Mouse (Mus musculus): ENCODE measurements around the gene Limch1. TPM values are rescaled to one million over a fixed set of nuclear protein-coding genes. Genes with fewer than 3 reads are reported as not detected.

Gene Limch1
- polyA plus RNA-seq, 1 experiment from 2014 or later = 67.8 TPM

DNA sequence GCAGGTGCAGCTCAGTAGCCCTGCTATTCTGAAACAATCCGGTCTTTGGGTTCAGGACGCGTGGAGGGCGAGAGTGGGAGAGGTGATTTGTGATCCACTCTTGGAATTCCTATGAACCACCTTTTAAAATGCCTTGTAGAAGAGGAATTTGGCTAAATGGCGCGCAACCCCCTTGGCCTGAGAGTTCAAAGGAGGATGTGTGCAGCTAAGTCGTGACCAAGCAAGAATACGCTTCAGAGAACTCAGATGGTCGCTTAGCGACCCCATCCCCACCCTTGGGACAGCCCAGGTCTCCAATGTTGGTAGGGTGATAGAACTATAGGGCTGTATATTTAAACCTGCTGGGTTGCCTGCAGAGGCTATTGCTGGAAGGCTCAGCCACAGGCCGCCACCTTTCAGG is 1.1 kb downstream of the Limch1 start:
- Histone ChIP-seq H3K27me3 (ENCODE audit: insufficient read depth, low read length) (peaks cover 18% of the 10 kb centered on the region), H3K4me1 (ENCODE audit: insufficient read depth) (peaks cover 7% of the 10 kb centered on the region; the same call in 1 of the 2 replicates), H3K9me3 (ENCODE audit: low read depth, low read length) (no peaks in the 10 kb centered on the region), H3K4me3 (ENCODE audit: low read depth, low read length) (peak overlapping the region; percentile 66), H3K4me2 (peak overlapping the region; percentile 92), H3K9ac (peak overlapping the region; percentile 58; the same call in 1 of the 2 replicates), H3K36me3 (ENCODE audit: insufficient read depth) (no peaks in the 10 kb centered on the region), H3K27ac (ENCODE audit: low read depth) (no peak overlapping the region)
- DNase-seq (no peak), ATAC-seq (ENCODE audit: insufficient read depth) (no peak)
- 9% methylated on average over 11 of the region's 11 CpGs for WGBS
- no peak for TF ChIP-seq CTCF (IDR thresholded peaks at IDR 0.05; ENCODE audit: low read depth)

DNA sequence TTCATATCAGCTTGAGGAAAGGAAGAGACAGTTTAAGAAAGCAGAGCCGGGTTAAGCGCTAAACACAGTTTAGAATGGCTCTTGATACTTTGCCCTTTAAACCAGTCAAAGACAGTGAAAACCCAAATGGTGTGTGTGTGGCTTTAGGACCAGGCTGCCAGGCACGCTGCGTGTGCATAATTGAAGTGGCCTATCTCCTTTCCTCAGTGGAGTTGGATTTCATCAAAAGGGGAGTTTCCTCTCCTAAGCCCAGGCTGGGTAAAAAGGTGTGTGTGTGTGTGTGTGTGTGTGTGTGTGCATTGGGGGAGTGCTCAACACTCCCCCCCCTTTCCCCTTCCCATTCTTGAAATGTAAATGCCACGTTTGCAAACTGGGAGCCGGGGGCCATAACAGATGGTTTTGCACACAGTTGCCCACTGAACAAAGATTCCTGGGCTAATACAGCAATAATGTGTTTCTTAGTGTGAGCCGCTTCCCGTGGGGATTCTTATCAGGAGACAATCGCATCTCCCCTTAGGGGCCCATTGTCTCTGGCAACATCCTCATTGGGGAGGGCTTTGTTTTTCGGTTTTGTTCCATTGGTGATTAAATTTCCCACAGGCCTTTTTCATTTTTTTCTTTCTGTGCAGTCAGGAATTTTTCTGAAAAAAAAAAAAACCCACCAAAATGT is 2.3 kb downstream of the Limch1 start:
- no peak overlapping the region for H3K9ac ChIP-seq
- 22% methylated on average over 10 of the region's 10 CpGs for WGBS
- no peak for TF ChIP-seq CTCF (IDR thresholded peaks at IDR 0.05; ENCODE audit: low read depth)
- peaks cover 7% of the 10 kb centered on the region; the same call in 1 of the 2 replicates for H3K4me1 ChIP-seq (ENCODE audit: insufficient read depth)
- peak overlapping the region; percentile 92 for H3K4me2 ChIP-seq
- no peaks in the 10 kb centered on the region for H3K9me3 ChIP-seq (ENCODE audit: low read depth, low read length)
- H3K27ac ChIP-seq (ENCODE audit: low read depth) = peak overlapping the region; percentile 78; the same call in 1 of the 2 replicates
- H3K4me3 ChIP-seq (ENCODE audit: low read depth, low read length) = peak overlapping the region; percentile 66; the same call in 1 of the 2 replicates
- ATAC-seq (ENCODE audit: insufficient read depth) (no peak), DNase-seq (peak; percentile 27)
- peaks cover 18% of the 10 kb centered on the region for H3K27me3 ChIP-seq (ENCODE audit: insufficient read depth, low read length)
- no peaks in the 10 kb centered on the region for H3K36me3 ChIP-seq (ENCODE audit: insufficient read depth)

DNA sequence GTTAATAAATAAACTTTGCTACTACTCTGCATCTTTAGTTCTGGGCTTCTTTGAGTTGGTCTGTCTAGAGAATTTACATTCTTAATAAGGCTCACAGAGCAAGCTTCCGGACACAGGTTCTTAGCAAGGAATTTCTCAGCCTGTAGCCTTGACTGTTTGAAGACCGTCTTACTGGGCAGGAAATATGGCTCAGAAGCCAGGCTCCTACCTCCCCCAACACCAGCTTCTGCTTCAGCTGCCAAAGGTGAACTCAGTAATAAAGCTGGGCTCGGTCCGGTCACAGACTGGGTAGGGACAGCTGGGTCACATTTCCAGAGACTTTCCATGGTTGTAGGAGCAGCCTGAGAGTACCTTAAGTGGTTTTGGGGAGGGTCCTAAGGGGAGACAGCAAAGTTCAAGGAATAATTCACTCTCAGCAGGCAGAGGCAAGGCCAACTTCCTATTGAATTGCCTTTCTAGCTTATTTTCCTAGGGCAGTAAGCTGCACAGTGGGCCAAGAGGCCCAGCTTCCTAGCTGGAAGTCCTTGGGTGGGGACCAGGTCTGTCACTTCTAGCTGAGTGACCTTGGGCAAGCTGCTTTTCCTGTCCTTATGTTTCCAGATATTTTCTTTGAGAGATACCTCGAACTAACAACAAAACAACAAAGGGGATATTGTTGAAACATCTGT is 3.0 kb downstream of the Limch1 start:
- 33% methylated on average over 5 of the region's 5 CpGs for WGBS
- TF ChIP-seq CTCF (IDR thresholded peaks at IDR 0.05; ENCODE audit: low read depth) = no peak

DNA sequence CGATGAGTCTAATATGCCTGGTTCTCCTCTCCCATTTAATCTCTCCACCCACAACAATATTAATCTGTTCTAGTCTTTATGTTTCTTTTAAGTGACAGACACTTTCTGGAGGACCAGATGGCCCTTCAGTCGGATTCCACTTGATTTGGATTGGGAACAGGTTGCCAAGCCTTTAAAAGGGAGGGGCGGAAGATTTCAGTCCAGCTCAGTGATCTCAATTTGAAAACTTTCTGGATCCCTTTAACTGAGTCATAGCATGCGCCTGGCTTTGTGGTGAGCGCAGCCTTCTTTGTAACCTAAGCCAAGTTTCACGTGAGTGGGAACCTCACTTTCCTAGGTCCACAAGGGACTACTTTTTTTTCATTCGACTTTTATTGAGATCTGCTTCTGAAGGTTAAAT is 5.0 kb downstream of the Limch1 start:
- no peak for TF ChIP-seq CTCF (IDR thresholded peaks at IDR 0.05; ENCODE audit: low read depth)
- Histone ChIP-seq H3K4me1 (ENCODE audit: insufficient read depth) (peaks cover 7% of the 10 kb centered on the region; the same call in 1 of the 2 replicates), H3K4me3 (ENCODE audit: low read depth, low read length) (no peak overlapping the region), H3K27me3 (ENCODE audit: insufficient read depth, low read length) (peaks cover 18% of the 10 kb centered on the region), H3K4me2 (no peak overlapping the region), H3K9ac (no peak overlapping the region), H3K27ac (ENCODE audit: low read depth) (no peak overlapping the region), H3K9me3 (ENCODE audit: low read depth, low read length) (no peaks in the 10 kb centered on the region), H3K36me3 (ENCODE audit: insufficient read depth) (no peaks in the 10 kb centered on the region)
- WGBS = 77% methylated on average over 7 of the region's 7 CpGs
- DNase-seq = no peak
- no peak for ATAC-seq (ENCODE audit: insufficient read depth)

More for the DNA sequence above, 3.0 kb downstream of the Limch1 start:
- ATAC-seq (ENCODE audit: insufficient read depth) = no peak
- peak overlapping the region; percentile 78 for H3K27ac ChIP-seq (ENCODE audit: low read depth)
- H3K4me3 ChIP-seq (ENCODE audit: low read depth, low read length) = 0 out of 2 replicates have a peak overlapping the region, but pooled peaks have one; percentile 66
- peaks cover 18% of the 10 kb centered on the region for H3K27me3 ChIP-seq (ENCODE audit: insufficient read depth, low read length)
- H3K36me3 ChIP-seq (ENCODE audit: insufficient read depth) = no peaks in the 10 kb centered on the region
- peak overlapping the region; percentile 92 for H3K4me2 ChIP-seq
- H3K4me1 ChIP-seq (ENCODE audit: insufficient read depth) = peaks cover 7% of the 10 kb centered on the region; the same call in 1 of the 2 replicates
- DNase-seq = peak; percentile 39
- no peak overlapping the region for H3K9ac ChIP-seq
- H3K9me3 ChIP-seq (ENCODE audit: low read depth, low read length) = no peaks in the 10 kb centered on the region

DNA sequence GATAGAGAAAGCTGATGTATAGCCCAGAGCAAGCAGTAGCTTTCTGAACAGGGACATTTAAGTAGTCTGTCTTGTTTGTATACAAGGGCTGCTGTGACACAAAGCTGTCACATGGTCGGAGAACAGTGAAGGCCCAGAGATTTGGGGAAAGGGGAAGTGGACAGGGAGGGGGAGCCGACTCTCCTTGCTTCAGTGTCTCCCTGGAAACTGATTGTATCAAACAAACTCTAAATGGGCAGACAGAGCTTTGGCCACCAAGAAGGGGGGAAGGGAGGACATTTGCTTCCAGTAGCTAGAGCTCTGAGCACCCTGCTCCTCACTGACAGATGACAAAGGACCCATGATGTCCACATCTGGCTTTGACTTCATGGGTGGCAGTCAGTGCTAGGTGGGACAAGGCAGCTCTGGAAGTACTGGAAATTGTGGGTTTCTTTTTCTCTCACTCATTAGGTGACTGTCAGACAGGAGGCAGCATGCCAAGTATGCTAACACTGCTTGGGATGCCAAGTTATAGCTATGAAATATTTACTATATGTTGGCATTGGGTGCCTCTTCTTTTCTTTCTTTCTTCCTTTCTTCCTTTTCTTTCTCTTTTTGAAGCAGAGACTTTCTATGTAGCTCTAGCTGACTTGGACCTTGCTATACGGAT is 5.8 kb downstream of the Limch1 start:
- WGBS = 44% methylated on average over 3 of the region's 3 CpGs
- Histone ChIP-seq H3K4me2 (no peak overlapping the region), H3K9ac (no peak overlapping the region), H3K4me1 (ENCODE audit: insufficient read depth) (peaks cover 7% of the 10 kb centered on the region; the same call in 1 of the 2 replicates), H3K27me3 (ENCODE audit: insufficient read depth, low read length) (peaks cover 11% of the 10 kb centered on the region), H3K36me3 (ENCODE audit: insufficient read depth) (no peaks in the 10 kb centered on the region), H3K9me3 (ENCODE audit: low read depth, low read length) (no peaks in the 10 kb centered on the region), H3K4me3 (ENCODE audit: low read depth, low read length) (no peak overlapping the region), H3K27ac (ENCODE audit: low read depth) (no peak overlapping the region)
- DNase-seq = no peak
- no peak for TF ChIP-seq CTCF (IDR thresholded peaks at IDR 0.05; ENCODE audit: low read depth)
- no peak for ATAC-seq (ENCODE audit: insufficient read depth)

DNA sequence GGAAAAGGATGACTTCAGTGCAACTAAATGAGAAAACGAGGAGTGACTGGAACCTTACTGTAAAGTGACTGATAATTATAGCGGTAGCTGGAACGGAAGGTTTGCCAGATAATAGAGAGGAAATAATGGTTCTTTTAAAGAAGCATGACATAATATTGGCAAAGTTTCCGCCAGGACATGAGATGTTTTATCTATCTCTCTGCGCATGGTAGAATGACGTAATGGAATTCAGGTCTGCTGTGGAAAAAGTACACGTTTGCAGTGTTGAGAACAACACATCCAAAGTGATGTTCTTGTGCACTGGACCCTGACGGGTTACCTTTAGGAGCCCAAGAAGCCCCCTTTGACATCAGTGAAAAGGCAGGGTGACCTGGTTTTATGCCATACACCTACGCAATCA is 8.0 kb downstream of the Limch1 start:
- H3K27me3 ChIP-seq (ENCODE audit: insufficient read depth, low read length) = no peaks in the 10 kb centered on the region
- WGBS = 67% methylated on average over 9 of the region's 9 CpGs
- no peaks in the 10 kb centered on the region for H3K9me3 ChIP-seq (ENCODE audit: low read depth, low read length)
- H3K36me3 ChIP-seq (ENCODE audit: insufficient read depth) = no peaks in the 10 kb centered on the region
- no peak for TF ChIP-seq CTCF (IDR thresholded peaks at IDR 0.05; ENCODE audit: low read depth)
- H3K4me2 ChIP-seq = no peak overlapping the region
- H3K27ac ChIP-seq (ENCODE audit: low read depth) = no peak overlapping the region
- peaks cover 7% of the 10 kb centered on the region; the same call in 1 of the 2 replicates for H3K4me1 ChIP-seq (ENCODE audit: insufficient read depth)
- ATAC-seq (ENCODE audit: insufficient read depth) (no peak), DNase-seq (peak; percentile 39)
- no peak overlapping the region for H3K4me3 ChIP-seq (ENCODE audit: low read depth, low read length)
- H3K9ac ChIP-seq = no peak overlapping the region
